Mouse (Mus musculus) stomach, postnatal 0 days (tissue): ENCODE measurements around the gene Ralgapa2. TPM values are rescaled to one million over a fixed set of nuclear protein-coding genes. Genes with fewer than 3 reads are reported as not detected.

Experiments
- ATAC-seq: fragments of 200-750 bp; cut with Nextera tagmentation; 2 replicates; pipeline ENCODE4 v1.8.0; 2017; ENCODE audit not compliant: low FRiP score, low TSS enrichment
- DNase-seq: peaks from one replicate; pipeline ENCODE4 v3.0.0-alpha.2; 2016; ENCODE audit warnings: low spot score
- H3K27ac ChIP-seq: fragments of 300-500 bp; sonication (generic); replicated peaks from 2 replicates; pipeline ENCODE4 v1.5.1; 2014; ENCODE audit warnings: mild to moderate bottlenecking, control low read depth
- H3K27me3 ChIP-seq: fragments of 300-500 bp; sonication (generic); 2 replicates; pipeline ENCODE4 v1.6.1; 2014; ENCODE audit warnings: low read length; ENCODE audit not compliant: control insufficient read depth, insufficient read depth
- H3K36me3 ChIP-seq: fragments of 300-500 bp; sonication (generic); 2 replicates; pipeline ENCODE4 v1.6.1; 2014; ENCODE audit warnings: low read length, mixed read lengths; ENCODE audit not compliant: control insufficient read depth, insufficient read depth
- H3K4me1 ChIP-seq: fragments of 300-500 bp; sonication (generic); replicated peaks from 2 replicates; pipeline ENCODE4 v1.6.1; 2014; ENCODE audit warnings: antibody characterized with exemption; ENCODE audit not compliant: control insufficient read depth, insufficient read depth
- H3K4me2 ChIP-seq: fragments of 300-500 bp; sonication (generic); replicated peaks from 2 replicates; pipeline ENCODE4 v1.6.1; 2014; ENCODE audit warnings: low read depth, mild to moderate bottlenecking, control low read depth, moderate library complexity
- H3K4me3 ChIP-seq: fragments of 300-500 bp; sonication (generic); 2 replicates; pipeline ENCODE4 v1.5.1; 2014; ENCODE audit warnings: low read depth, low read length, control low read depth
- H3K9ac ChIP-seq: fragments of 300-500 bp; sonication (generic); 2 replicates; pipeline ENCODE4 v1.6.1; 2014; ENCODE audit warnings: mild to moderate bottlenecking, low read length, control low read depth, mixed read lengths
- H3K9me3 ChIP-seq: fragments of 300-500 bp; sonication (generic); 2 replicates; pipeline ENCODE4 v1.6.1; 2016; ENCODE audit warnings: low read length; ENCODE audit not compliant: control insufficient read depth
- CTCF ChIP-seq: IDR thresholded peaks from 2 replicates; pipeline ENCODE4 v1.5.1; 2016; ENCODE audit warnings: antibody characterized with exemption, low read depth, mild to moderate bottlenecking, moderate library complexity
- EP300 ChIP-seq: optimal IDR thresholded peaks from 2 replicates; pipeline ENCODE3; 2016; ENCODE audit warnings: antibody characterized with exemption
- WGBS: fragments of 180-500 bp; shearing (Covaris S2); extraction: QIAGEN DNeasy Blood & Tissue Kit; methylation state at CpG from one replicate; pipeline ENCODE4 v1.1.7; 2014; 5-methylcytosine and 5-hydroxymethylcytosine counted together
- polyA plus RNA-seq: library from polyadenylated mRNA; unstranded; fragments of >200 nt; fragmentation: Nextera tagmentation; extraction: Ambion mirVana; gene quantifications from 2 replicates; pipeline ENCODE4 v1.2.1, GENCODE M21; 2015

The Ralgapa2 gene
- polyA plus RNA-seq, 1 experiment from 2014 or later = 3.1 TPM

DNA sequence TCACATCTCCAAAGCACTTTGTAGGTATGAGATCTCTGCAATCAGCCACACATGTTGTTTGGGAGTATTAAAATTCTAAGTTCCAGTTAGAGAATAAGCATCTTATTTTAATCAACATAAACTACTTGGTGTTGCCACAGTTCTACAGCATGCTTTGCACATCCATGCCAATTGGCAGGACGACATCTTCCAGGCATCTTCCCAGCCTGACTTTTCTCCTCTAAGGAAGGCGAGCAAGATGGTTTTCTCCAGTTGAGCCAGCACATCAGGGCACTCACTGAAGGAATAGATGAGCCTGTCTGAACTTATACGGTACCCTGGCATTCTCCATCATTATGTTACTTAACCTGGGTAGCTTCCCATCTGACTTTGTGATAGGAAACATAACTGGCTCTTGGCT is 83.4 kb downstream of the Ralgapa2 start:
- no peaks in the 10 kb centered on the region for H3K36me3 ChIP-seq
- DNase-seq (no peak), ATAC-seq (no peak)
- 85% methylated on average over 3 of the region's 3 CpGs for WGBS
- no peak overlapping the region for H3K4me3 ChIP-seq
- H3K4me1 ChIP-seq = no peaks in the 10 kb centered on the region
- H3K9me3 ChIP-seq = no peaks in the 10 kb centered on the region
- H3K9ac ChIP-seq = no peak overlapping the region
- no peak overlapping the region for H3K27ac ChIP-seq
- H3K27me3 ChIP-seq = no peaks in the 10 kb centered on the region
- no peak overlapping the region for H3K4me2 ChIP-seq
- TF ChIP-seq EP300 (no peak), CTCF (no peak)

DNA sequence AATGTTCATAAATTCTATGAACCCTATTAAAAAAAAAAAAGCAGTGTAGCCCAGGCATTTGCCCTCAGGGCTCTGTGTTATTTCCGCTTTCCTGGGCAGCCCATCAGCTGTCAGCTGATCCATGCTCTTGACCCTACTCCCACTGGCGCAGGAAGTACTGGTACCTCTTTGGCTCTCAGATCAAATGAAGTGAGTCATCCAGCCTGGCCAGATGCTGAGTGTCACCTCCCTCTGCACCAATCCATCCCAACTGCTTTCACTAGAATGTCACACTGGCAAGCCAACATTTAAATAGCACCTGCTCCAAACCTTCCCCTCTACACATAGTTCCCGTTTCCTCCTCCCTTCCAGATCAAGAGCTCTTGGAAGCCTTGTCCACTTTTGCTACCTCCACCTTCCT is 84.8 kb downstream of the Ralgapa2 start:
- Histone ChIP-seq H3K27ac (no peak overlapping the region), H3K4me2 (no peak overlapping the region), H3K4me1 (no peaks in the 10 kb centered on the region), H3K9me3 (no peaks in the 10 kb centered on the region), H3K4me3 (no peak overlapping the region), H3K36me3 (no peaks in the 10 kb centered on the region), H3K9ac (no peak overlapping the region), H3K27me3 (no peaks in the 10 kb centered on the region)
- no peak for TF ChIP-seq EP300
- TF ChIP-seq CTCF = no peak
- ATAC-seq (no peak), DNase-seq (no peak)
- WGBS = 82% methylated on average over 3 of the region's 3 CpGs

DNA sequence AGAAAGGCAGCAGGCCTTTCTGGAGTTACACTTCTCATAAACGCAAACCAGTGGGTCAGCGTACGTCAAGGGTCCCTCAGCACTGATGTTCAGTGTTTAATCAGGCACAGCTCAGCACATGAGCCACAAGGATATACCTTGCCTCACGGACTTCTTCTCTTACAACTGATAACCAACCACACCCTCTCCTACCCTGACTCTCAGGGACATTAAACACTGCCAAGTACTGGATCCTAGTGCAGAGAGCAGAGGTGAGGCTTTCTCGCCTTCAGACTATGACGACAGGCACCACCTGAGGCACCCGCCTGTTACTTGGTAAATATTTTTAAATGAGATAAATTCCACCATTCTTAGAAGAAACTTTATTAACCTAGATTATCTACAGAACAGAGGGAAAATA is 85.8 kb downstream of the Ralgapa2 start:
- H3K4me1 ChIP-seq = no peaks in the 10 kb centered on the region
- no peaks in the 10 kb centered on the region for H3K9me3 ChIP-seq
- 73% methylated on average over 7 of the region's 7 CpGs for WGBS
- no peaks in the 10 kb centered on the region for H3K36me3 ChIP-seq
- no peaks in the 10 kb centered on the region for H3K27me3 ChIP-seq
- DNase-seq (peak; percentile 40), ATAC-seq (peak; percentile 90)
- H3K4me2 ChIP-seq = no peak overlapping the region
- TF ChIP-seq CTCF (no peak), EP300 (no peak)
- no peak overlapping the region for H3K27ac ChIP-seq
- no peak overlapping the region for H3K9ac ChIP-seq
- H3K4me3 ChIP-seq = no peak overlapping the region

DNA sequence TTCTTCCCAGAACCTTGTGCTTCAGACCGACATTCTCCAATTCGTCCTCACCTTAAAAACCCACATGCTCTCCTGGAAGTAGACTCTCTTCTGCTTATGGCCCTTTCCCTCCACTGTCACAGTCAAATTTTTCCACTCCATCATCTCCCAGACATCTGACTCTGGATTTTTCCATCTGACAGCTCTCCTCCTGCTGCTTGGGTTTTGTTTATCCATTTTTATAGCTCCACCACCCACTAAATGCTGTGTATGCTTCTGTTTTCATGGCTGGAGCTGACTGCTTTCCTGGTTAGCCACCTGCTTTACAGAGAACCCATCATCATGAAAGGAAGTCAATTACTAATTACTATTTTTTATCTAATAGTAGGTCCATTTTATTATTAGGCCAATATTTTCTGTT is 86.9 kb downstream of the Ralgapa2 start:
- no peaks in the 10 kb centered on the region for H3K36me3 ChIP-seq
- H3K4me2 ChIP-seq = no peak overlapping the region
- 82% methylated on average over 2 of the region's 2 CpGs for WGBS
- no peak overlapping the region for H3K4me3 ChIP-seq
- H3K9ac ChIP-seq = no peak overlapping the region
- DNase-seq (no peak), ATAC-seq (no peak)
- no peaks in the 10 kb centered on the region for H3K4me1 ChIP-seq
- H3K9me3 ChIP-seq = no peaks in the 10 kb centered on the region
- TF ChIP-seq EP300 = no peak
- TF ChIP-seq CTCF = no peak
- H3K27ac ChIP-seq = no peak overlapping the region
- H3K27me3 ChIP-seq = no peaks in the 10 kb centered on the region

DNA sequence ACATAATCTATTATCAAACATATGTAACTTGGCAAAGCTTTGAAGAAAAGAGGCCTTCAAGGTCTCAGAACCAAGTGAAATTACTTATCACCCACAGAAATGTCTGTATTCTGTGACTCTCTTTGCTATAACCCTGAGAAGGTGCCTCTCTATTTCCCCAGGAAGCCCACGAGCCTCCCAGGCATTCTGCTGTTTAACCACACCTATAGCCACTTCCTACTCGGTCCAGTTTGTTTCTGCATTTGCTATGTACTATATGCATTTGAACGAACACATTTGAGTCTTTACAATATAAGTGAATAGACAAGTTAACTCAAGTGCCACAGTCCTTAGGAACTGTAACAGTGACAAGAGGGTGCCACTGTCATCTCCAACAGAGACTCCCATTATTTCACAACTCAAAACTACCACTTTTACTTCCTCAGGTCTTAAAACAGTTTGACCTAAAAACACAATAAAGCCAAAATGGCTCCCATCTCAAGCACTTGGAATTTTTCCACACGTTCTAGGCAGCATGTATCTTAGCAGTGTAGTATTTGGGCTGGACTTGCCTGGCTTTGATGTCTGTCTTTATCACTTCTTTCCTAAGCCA is 88.3 kb downstream of the Ralgapa2 start:
- ATAC-seq (no peak), DNase-seq (no peak)
- 65% methylated on average over 4 of the region's 4 CpGs for WGBS
- Histone ChIP-seq H3K4me3 (no peak overlapping the region), H3K4me1 (no peaks in the 10 kb centered on the region), H3K27me3 (no peaks in the 10 kb centered on the region), H3K9ac (no peak overlapping the region), H3K4me2 (no peak overlapping the region), H3K9me3 (no peaks in the 10 kb centered on the region), H3K36me3 (no peaks in the 10 kb centered on the region), H3K27ac (no peak overlapping the region)
- TF ChIP-seq CTCF (no peak), EP300 (no peak)

DNA sequence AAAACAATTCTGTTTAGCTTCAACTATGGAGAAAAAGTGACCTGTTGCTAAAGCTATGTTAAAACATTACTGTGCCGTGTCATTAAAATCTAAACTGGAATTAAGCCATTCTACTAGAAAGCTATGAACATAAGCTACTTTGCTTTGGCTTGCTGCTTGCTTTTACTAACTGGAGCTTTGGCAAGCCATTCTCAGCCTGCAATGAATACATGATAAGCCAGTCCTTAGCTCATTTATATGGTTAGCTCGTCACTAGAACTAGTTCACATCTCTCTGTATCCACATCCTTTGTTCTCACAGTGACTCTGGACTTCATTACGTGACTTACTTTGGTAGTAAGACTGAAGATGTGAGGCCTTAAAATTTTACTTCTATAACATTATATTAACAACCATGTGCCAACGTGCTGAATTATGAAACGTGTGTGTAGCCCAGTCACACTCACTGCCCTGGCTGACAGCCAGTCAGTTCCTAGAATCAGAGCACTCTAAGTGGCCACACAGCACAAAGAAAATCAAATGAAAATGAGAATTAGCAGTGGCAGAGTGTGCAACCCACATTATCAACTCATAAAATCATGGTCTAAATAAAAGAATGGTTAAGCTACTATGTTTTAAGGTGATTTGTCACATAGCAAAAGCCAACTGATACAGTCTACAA is 89.0 kb downstream of the Ralgapa2 start:
- 53% methylated on average over 5 of the region's 5 CpGs for WGBS
- no peaks in the 10 kb centered on the region for H3K27me3 ChIP-seq
- no peak overlapping the region for H3K27ac ChIP-seq
- no peak for DNase-seq
- no peak overlapping the region for H3K4me3 ChIP-seq
- TF ChIP-seq EP300 (no peak), CTCF (no peak)
- H3K9ac ChIP-seq = no peak overlapping the region
- H3K4me2 ChIP-seq = no peak overlapping the region
- H3K4me1 ChIP-seq = no peaks in the 10 kb centered on the region
- H3K9me3 ChIP-seq = no peaks in the 10 kb centered on the region
- no peak for ATAC-seq
- no peaks in the 10 kb centered on the region for H3K36me3 ChIP-seq
